Mouse (Mus musculus): Measurements from ENCODE around the gene Aqp5.

DNA sequence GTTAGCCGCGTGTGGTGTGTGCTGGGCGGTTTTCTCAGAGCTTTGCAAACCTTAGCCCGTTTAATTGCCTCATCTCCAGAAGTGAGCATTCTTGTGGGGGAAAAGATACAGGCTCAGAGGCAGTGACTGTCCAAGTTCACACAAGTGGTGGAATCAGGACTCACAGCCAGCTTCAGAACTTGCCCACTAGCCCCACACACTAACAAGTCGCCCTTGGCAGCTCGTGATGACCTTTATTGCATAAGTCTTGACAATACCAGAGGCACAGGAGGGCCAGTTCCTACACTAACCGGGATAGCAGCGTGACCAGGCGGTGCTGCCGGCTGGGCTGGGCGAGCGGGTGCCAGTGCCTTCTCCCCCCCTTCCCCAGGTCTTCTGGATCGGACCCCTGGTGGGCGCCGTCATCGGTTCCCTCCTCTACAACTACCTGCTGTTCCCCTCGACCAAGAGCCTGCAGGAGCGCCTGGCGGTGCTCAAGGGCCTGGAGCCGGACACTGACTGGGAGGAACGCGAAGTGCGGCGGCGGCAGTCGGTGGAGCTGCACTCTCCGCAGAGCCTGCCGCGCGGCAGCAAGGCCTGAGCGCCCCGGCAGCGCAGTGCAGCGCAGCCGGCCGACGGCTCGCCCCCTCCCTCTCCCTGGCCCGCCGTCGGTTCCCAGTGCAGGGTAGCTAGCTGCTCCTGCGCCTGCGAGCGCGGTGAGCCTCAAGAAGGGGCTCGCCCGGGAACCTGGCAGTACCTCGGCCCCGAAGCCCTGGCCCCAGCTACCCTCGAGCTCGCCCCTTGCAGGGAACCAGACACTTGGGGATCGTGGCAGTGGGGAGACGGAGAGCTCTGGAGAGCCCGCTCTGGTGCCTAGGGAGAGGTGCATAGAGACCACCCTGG is 6.9 kb upstream of the Aqp5 start:
- TF ChIP-seq CTCF (IDR thresholded peaks at IDR 0.05; ENCODE audit: extremely low read depth, insufficient read depth, insufficient read length, insufficient replicate concordance) (no peak), POLR2A (IDR thresholded peaks at IDR 0.05; ENCODE audit: low read depth, low read length) (no peak)

Data from spleen, adult 2 months (tissue).